In the genomic region with DNA sequence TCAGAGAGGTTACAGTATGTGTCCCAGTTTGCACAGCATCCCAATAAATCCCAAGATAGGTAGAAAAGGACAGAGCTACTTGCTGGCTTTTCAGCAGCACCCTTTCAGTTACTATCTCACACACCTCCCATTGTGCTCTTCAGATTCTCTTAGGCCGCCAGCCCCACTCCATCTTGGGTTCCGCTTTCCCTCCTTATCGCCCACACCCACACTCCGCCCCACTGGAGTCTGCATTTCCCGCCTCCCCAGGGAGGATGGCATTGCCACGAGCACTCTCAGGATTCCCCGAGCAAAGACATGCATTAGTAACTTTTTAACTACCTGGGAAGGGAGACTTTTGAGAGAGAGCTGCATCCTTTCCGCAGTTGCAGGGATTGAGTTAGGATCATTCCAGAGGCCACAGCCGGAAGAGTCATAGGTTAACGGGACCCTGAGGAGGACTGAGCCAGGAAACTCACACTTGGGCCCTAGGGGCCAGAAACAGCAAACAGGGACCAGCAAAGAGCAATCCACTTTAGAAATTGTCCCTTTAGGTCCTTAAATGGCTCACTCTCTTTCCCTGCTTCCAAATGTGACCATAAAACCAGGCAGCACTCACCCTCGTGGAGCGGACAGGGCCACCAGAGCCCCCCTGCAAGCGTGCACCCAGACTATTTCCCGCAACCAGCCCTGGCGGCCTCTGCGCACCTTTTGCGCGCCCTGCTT, we compare ENCODE assay signal across 9 mouse cellular contexts. TPM values are rescaled to one million over a fixed set of nuclear protein-coding genes. Genes with fewer than 3 reads are reported as not detected.
DNase-seq lines count a peak whose midpoint lies in the region; ATAC-seq lines count a peak whose summit lies in the region.
"Had no signal": no experiment of that assay in that cellular context is flagged by ENCODE, and none has a peak within 500 bp of the region (broad histone marks: within the 10 kb centered on the region; RNA-seq: fewer than 3 reads in every experiment).

No protein-coding gene starts in this region.

- peaks cover 20% of the 10 kb centered on the region for H3K4me1 ChIP-seq in kidney, embryonic 14.5 days (ENCODE audit: control insufficient read depth, insufficient read depth, low read length)
- peaks cover 29% of the 10 kb centered on the region for H3K4me1 ChIP-seq in embryonic facial prominence, embryonic 15.5 days
- H3K4me1 ChIP-seq in intestine, embryonic 14.5 days (replicated peaks; ENCODE audit: control insufficient read depth, insufficient read depth, low read length), result peaks cover 5% of the 10 kb centered on the region; the same call in 1 of the 2 replicates
- peaks cover 18% of the 10 kb centered on the region for H3K4me1 ChIP-seq in midbrain, embryonic 16.5 days (ENCODE audit: control insufficient read depth, insufficient read depth, low read length)

- H3K4me2 ChIP-seq in kidney, embryonic 14.5 days (replicated peaks; ENCODE audit: low read depth, low read length), result peak overlapping the region; percentile 92
- H3K4me2 ChIP-seq in embryonic facial prominence, embryonic 15.5 days (replicated peaks), result peak overlapping the region; percentile 89
- H3K4me2 ChIP-seq in intestine, embryonic 14.5 days (ENCODE audit: low read length), result peak overlapping the region; percentile 87
- peak overlapping the region; percentile 83 for H3K4me2 ChIP-seq in midbrain, embryonic 16.5 days (ENCODE audit: low read length)

- H3K36me3 ChIP-seq in kidney, embryonic 14.5 days (ENCODE audit: control insufficient read depth, insufficient read depth, low read length), result no peaks in the 10 kb centered on the region
- H3K36me3 ChIP-seq in embryonic facial prominence, embryonic 15.5 days, result no peaks in the 10 kb centered on the region
- no peaks in the 10 kb centered on the region for H3K36me3 ChIP-seq in intestine, embryonic 14.5 days (ENCODE audit: control insufficient read depth, insufficient read depth, low read length)
- H3K36me3 ChIP-seq in midbrain, embryonic 16.5 days (ENCODE audit: control insufficient read depth, insufficient read depth, low read length), result no peaks in the 10 kb centered on the region

- WGBS in kidney, embryonic 14.5 days, result 3% methylated on average over 12 of the region's 18 CpGs
- 8% methylated on average over 18 of the region's 18 CpGs for WGBS in embryonic facial prominence, embryonic 15.5 days
- WGBS in intestine, embryonic 14.5 days, result 6% methylated on average over 18 of the region's 18 CpGs
- 4% methylated on average over 18 of the region's 18 CpGs for WGBS in midbrain, embryonic 16.5 days

- no peak overlapping the region for H3K27ac ChIP-seq in kidney, embryonic 14.5 days (ENCODE audit: low read depth, low read length)
- H3K27ac ChIP-seq in embryonic facial prominence, embryonic 15.5 days (replicated peaks), result no peak overlapping the region
- no peak overlapping the region for H3K27ac ChIP-seq in intestine, embryonic 14.5 days (ENCODE audit: low read depth)
- no peak overlapping the region for H3K27ac ChIP-seq in midbrain, embryonic 16.5 days (ENCODE audit: low read length)

- peak overlapping the region; percentile 54 for H3K4me3 ChIP-seq in kidney, embryonic 14.5 days (ENCODE audit: low read length)
- peak overlapping the region; percentile 48 for H3K4me3 ChIP-seq in embryonic facial prominence, embryonic 15.5 days (replicated peaks)
- H3K4me3 ChIP-seq in intestine, embryonic 14.5 days (ENCODE audit: low read depth, low read length), result peak overlapping the region; percentile 53
- H3K4me3 ChIP-seq in midbrain, embryonic 16.5 days (ENCODE audit: low read depth, low read length), result peak overlapping the region; percentile 42

- peak; percentile 11; the same call in 1 of the 2 replicates for ATAC-seq in kidney, embryonic 14.5 days (ENCODE audit: low FRiP score, low TSS enrichment)
- no peak for ATAC-seq in embryonic facial prominence, embryonic 15.5 days (ENCODE audit: insufficient number of reproducible peaks, low FRiP score, low TSS enrichment, low read depth)
- no peak for ATAC-seq in intestine, embryonic 14.5 days (replicated peaks; ENCODE audit: low FRiP score, low TSS enrichment, low read depth)
- no peak for ATAC-seq in midbrain, embryonic 16.5 days
- no peak for ATAC-seq in megakaryocyte, adult 5-6 weeks (ENCODE audit: poor library complexity, severe bottlenecking)
- ATAC-seq: Patski had no signal

- DNase-seq in kidney, postnatal 14 days, result no peak
- peak; percentile 59 for DNase-seq in intestine, embryonic 14.5 days (ENCODE audit: low spot score)
- DNase-seq in thymus, postnatal 36 days, result no peak
- no peak for DNase-seq in embryo, embryonic 9.5 days (ENCODE audit: extremely low spot score)

- peaks cover 20% of the 10 kb centered on the region for H3K27me3 ChIP-seq in kidney, embryonic 14.5 days (ENCODE audit: control insufficient read depth, insufficient read depth, low read length)
- H3K27me3 ChIP-seq in embryonic facial prominence, embryonic 15.5 days, result peaks cover 55% of the 10 kb centered on the region
- H3K27me3 ChIP-seq in intestine, embryonic 14.5 days (replicated peaks; ENCODE audit: control insufficient read depth, insufficient read depth, low read length), result peaks cover 43% of the 10 kb centered on the region
- peaks cover 54% of the 10 kb centered on the region for H3K27me3 ChIP-seq in midbrain, embryonic 16.5 days (ENCODE audit: control insufficient read depth, insufficient read depth, low read depth, low read length)

- no peaks in the 10 kb centered on the region for H3K9me3 ChIP-seq in kidney, embryonic 14.5 days (ENCODE audit: control insufficient read depth, low read length)
- H3K9me3 ChIP-seq in embryonic facial prominence, embryonic 15.5 days (replicated peaks), result no peaks in the 10 kb centered on the region
- H3K9me3 ChIP-seq in intestine, embryonic 14.5 days (ENCODE audit: control insufficient read depth, low read length), result no peaks in the 10 kb centered on the region
- H3K9me3 ChIP-seq in midbrain, embryonic 16.5 days (replicated peaks; ENCODE audit: control insufficient read depth, low read length, poor library complexity, severe bottlenecking), result no peaks in the 10 kb centered on the region

- peak overlapping the region; percentile 65 for H3K9ac ChIP-seq in kidney, embryonic 14.5 days (ENCODE audit: low read depth, low read length)
- H3K9ac ChIP-seq in embryonic facial prominence, embryonic 15.5 days, result peak overlapping the region; percentile 37
- peak overlapping the region; percentile 41 for H3K9ac ChIP-seq in intestine, embryonic 14.5 days (ENCODE audit: low read length)
- peak overlapping the region; percentile 43; the same call in 1 of the 2 replicates for H3K9ac ChIP-seq in midbrain, embryonic 16.5 days (ENCODE audit: low read depth, low read length)

RNA-seq across cellular contexts. Expression of a gene that starts 1.4 kb away (rescaled TPM):
- 4.7 and 6.1 TPM in 2 replicates for polyA plus RNA-seq in kidney, embryonic 14.5 days (2014; fragmentation: Nextera tagmentation; extraction: Ambion mirVana)
- polyA plus RNA-seq in embryonic facial prominence, embryonic 15.5 days (2015; fragmentation: Nextera tagmentation; extraction: Ambion mirVana), result 13.1 and 17.2 TPM in 2 replicates
- 6.0 and 7.4 TPM in 2 replicates for polyA plus RNA-seq in intestine, embryonic 14.5 days (2014; fragmentation: Nextera tagmentation; extraction: Ambion mirVana)
- 1.2 and 1.5 TPM in 2 replicates for polyA plus RNA-seq in midbrain, embryonic 16.5 days (2015; fragmentation: Nextera tagmentation; extraction: Ambion mirVana)
- not detected in 2 replicates for total RNA-seq in megakaryocyte, adult 5-6 weeks (2015)
- total RNA-seq in megakaryocyte, adult 5-6 weeks (2017), result not detected in 2 replicates
- polyA plus RNA-seq: Patski had no signal
